In the genomic region with DNA sequence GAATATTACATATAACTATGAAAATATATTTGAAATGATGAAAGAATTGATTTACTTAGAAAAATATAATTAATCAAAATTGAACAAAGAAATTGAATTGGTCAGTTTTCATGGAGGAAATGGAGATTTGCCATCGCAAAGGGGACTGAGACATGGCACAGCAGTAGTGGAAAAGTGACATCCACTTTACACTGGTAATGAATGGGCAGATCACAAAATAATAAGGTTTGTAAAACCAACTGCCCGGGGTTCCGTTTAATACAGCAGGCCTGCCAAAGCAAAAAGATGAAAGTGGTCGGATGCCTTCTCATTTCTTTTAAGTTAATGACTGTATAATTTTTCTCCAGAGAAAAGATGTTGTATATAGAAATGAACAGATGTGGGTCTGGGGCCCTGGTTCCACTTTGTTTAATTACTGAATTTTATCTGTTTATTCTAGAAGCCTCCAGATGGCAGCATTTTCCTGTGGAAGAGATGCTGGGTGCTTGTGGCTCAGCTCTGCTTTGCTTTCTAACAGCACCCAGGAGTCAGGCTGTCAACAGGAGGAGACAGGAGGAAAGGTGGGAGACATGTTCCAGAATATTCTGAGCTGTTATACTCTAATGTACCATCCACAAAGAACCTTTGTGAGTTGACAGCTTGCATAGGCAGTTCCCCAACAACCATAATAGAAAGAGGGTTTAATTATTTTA, we compare ENCODE assay signal across 9 mouse cellular contexts.
DNase-seq lines count a peak whose midpoint lies in the region; ATAC-seq and TF ChIP-seq lines count a peak whose summit lies in the region.
"Had no signal": no experiment of that assay in that cellular context is flagged by ENCODE, and none has a peak within 500 bp of the region (broad histone marks: within the 10 kb centered on the region; RNA-seq: fewer than 3 reads in every experiment).

No protein-coding gene starts in this region.

- H3K4me3 ChIP-seq in heart, adult 2 months = no peak overlapping the region
- H3K4me3 ChIP-seq in heart, embryonic 10.5 days = no peak overlapping the region
- no peak overlapping the region for H3K4me3 ChIP-seq in embryonic facial prominence, embryonic 14.5 days (ENCODE audit: low read depth, low read length)
- no peak overlapping the region for H3K4me3 ChIP-seq in hindbrain, postnatal 0 days (ENCODE audit: low read length)

- ATAC-seq in embryonic facial prominence, embryonic 14.5 days (ENCODE audit: low read depth) = peak; percentile 53; the same call in 1 of the 2 replicates
- ATAC-seq in hindbrain, postnatal 0 days = peak; percentile 45
- no peak for ATAC-seq in CD4-positive, CD25-positive, alpha-beta regulatory T cell, adult 4 months

- intact Hi-C loops in heart, adult 2 months (cut with DNase I) = loop anchor here (10.0 kb wide), 1 partner anchor 799 kb away; no protein-coding TSS in a partner anchor

- no peaks in the 10 kb centered on the region for H3K27me3 ChIP-seq in heart, adult 2 months (ENCODE audit: control insufficient read depth, insufficient read depth, low read length)
- H3K27me3 ChIP-seq in heart, embryonic 10.5 days (ENCODE audit: insufficient read depth, poor library complexity, severe bottlenecking) = no peaks in the 10 kb centered on the region
- no peaks in the 10 kb centered on the region for H3K27me3 ChIP-seq in embryonic facial prominence, embryonic 14.5 days (replicated peaks; ENCODE audit: control insufficient read depth, insufficient read depth, low read length)
- H3K27me3 ChIP-seq in hindbrain, postnatal 0 days (ENCODE audit: insufficient read depth, low read length) = no peaks in the 10 kb centered on the region

- no peak for TF ChIP-seq POLR2A in heart, adult 2 months (IDR thresholded peaks at IDR 0.05; ENCODE audit: insufficient read depth, low read depth, low read length)

- peak; percentile 68 for TF ChIP-seq CTCF in heart, adult 2 months (IDR thresholded peaks at IDR 0.05)
- peak; percentile 75 for TF ChIP-seq CTCF in hindbrain, postnatal 0 days (IDR thresholded peaks at IDR 0.05; ENCODE audit: low read depth)

- H3K79me2 ChIP-seq in heart, adult 2 months (replicated peaks; ENCODE audit: control insufficient read depth, insufficient read depth, low read length) = no peaks in the 10 kb centered on the region

- no peak overlapping the region for H3K27ac ChIP-seq in heart, adult 2 months
- no peak overlapping the region for H3K27ac ChIP-seq in heart, embryonic 10.5 days
- H3K27ac ChIP-seq in embryonic facial prominence, embryonic 14.5 days (replicated peaks; ENCODE audit: low read depth, low read length) = no peak overlapping the region
- H3K27ac ChIP-seq in hindbrain, postnatal 0 days = no peak overlapping the region

- no peaks in the 10 kb centered on the region for H3K36me3 ChIP-seq in heart, adult 2 months (ENCODE audit: control insufficient read depth, insufficient read depth, low read length)
- no peaks in the 10 kb centered on the region for H3K36me3 ChIP-seq in heart, embryonic 10.5 days
- no peaks in the 10 kb centered on the region for H3K36me3 ChIP-seq in embryonic facial prominence, embryonic 14.5 days (ENCODE audit: control insufficient read depth, insufficient read depth, low read length)
- no peaks in the 10 kb centered on the region for H3K36me3 ChIP-seq in hindbrain, postnatal 0 days (ENCODE audit: insufficient read depth, low read length)
- H3K36me3 ChIP-seq: G1E had no signal

- H3K9ac ChIP-seq in heart, adult 2 months (ENCODE audit: low read depth, low read length) = no peak overlapping the region
- no peak overlapping the region for H3K9ac ChIP-seq in embryonic facial prominence, embryonic 14.5 days (ENCODE audit: low read depth, low read length)
- no peak overlapping the region for H3K9ac ChIP-seq in hindbrain, postnatal 0 days (replicated peaks; ENCODE audit: low read length)

- DNase-seq in heart, adult 2 months = peak; percentile 7 to 15
- DNase-seq in heart, embryonic 10.5 days (ENCODE audit: low spot score) = no peak
- DNase-seq in adrenal gland, adult 8-10 months = peak; percentile 5
- DNase-seq in embryonic facial prominence, embryonic 14.5 days (ENCODE audit: low spot score) = peak; percentile 88
- DNase-seq in hindbrain, postnatal 0 days (ENCODE audit: low spot score) = peak; percentile 88
- DNase-seq in left cerebral cortex, adult 18-20 months (ENCODE audit: low spot score in 2 of 2) = peak; percentile 34 to 37
- DNase-seq in retina, adult 2 months (ENCODE audit: low read depth, low spot score) = peak; percentile 32

- no peaks in the 10 kb centered on the region for H3K9me3 ChIP-seq in heart, embryonic 10.5 days
- no peaks in the 10 kb centered on the region for H3K9me3 ChIP-seq in embryonic facial prominence, embryonic 14.5 days (ENCODE audit: control insufficient read depth, low read length)
- H3K9me3 ChIP-seq in hindbrain, postnatal 0 days (ENCODE audit: low read length) = no peaks in the 10 kb centered on the region
- H3K9me3 ChIP-seq: G1E had no signal

- H3K4me1 ChIP-seq in heart, adult 2 months (ENCODE audit: control insufficient read depth, insufficient read depth, low read length) = no peaks in the 10 kb centered on the region
- no peaks in the 10 kb centered on the region for H3K4me1 ChIP-seq in heart, embryonic 10.5 days
- H3K4me1 ChIP-seq in embryonic facial prominence, embryonic 14.5 days (ENCODE audit: control insufficient read depth, insufficient read depth, low read length) = no peaks in the 10 kb centered on the region
- no peaks in the 10 kb centered on the region for H3K4me1 ChIP-seq in hindbrain, postnatal 0 days (ENCODE audit: insufficient read depth, low read length)

- 0 out of 2 replicates have a peak, but pooled peaks have one; percentile 33 for TF ChIP-seq EP300 in heart, adult 2 months (IDR thresholded peaks at IDR 0.05; ENCODE audit: insufficient read depth, low read depth, low read length)

- WGBS in heart, adult 2 months = 73% methylated on average over 4 of the region's 4 CpGs
- WGBS in heart, embryonic 10.5 days = 77% methylated on average over 4 of the region's 4 CpGs
- 36% methylated on average over 4 of the region's 4 CpGs for WGBS in embryonic facial prominence, embryonic 14.5 days
- WGBS in hindbrain, postnatal 0 days = 55% methylated on average over 4 of the region's 4 CpGs

- H3K4me2 ChIP-seq in embryonic facial prominence, embryonic 14.5 days (ENCODE audit: low read depth, low read length) = no peak overlapping the region
- no peak overlapping the region for H3K4me2 ChIP-seq in hindbrain, postnatal 0 days (ENCODE audit: low read depth, low read length)
